27 mouse cellular contexts compared by ENCODE assay signal in the genomic region with DNA sequence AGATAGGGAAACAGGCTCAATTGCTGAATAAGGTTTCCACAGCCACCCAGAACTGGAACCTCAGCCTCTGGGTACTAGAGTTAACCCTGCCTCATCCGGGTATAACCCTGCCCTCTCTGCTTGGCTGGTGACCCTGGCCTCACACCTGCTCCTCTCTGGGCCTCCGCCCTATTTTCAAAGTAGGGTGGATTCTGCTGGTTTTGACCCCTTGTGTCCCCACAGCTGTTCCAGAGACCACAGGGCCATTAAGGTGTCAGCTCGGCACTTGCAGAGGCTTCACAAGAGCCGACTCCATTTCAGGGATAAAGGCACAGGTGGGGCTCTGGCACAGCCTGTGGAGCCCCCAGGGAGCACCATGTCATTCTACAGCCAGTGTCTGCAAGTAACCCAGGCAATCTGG. TPM values are rescaled to one million over a fixed set of nuclear protein-coding genes. Genes with fewer than 3 reads are reported as not detected.
DNase-seq lines count a peak whose midpoint lies in the region; ATAC-seq and TF ChIP-seq lines count a peak whose summit lies in the region.
"Had no signal": no experiment of that assay in that cellular context is flagged by ENCODE, and none has a peak within 500 bp of the region (broad histone marks: within the 10 kb centered on the region; RNA-seq: fewer than 3 reads in every experiment).

No protein-coding gene starts in this region.

- H3ac ChIP-seq in myocyte (ENCODE audit: control insufficient read depth, insufficient read length), result no peak overlapping the region

- no peak for TF ChIP-seq CTCF in kidney, adult 2 months (conservative IDR thresholded peaks at IDR 0.05; ENCODE audit: insufficient read depth, insufficient read length, low read depth, low read length)

- no peaks in the 10 kb centered on the region for H3K9me3 ChIP-seq in embryonic facial prominence, embryonic 14.5 days (ENCODE audit: control insufficient read depth, low read length)
- no peaks in the 10 kb centered on the region for H3K9me3 ChIP-seq in embryonic facial prominence, embryonic 10.5 days
- H3K9me3 ChIP-seq in ES-E14 (ENCODE audit: control insufficient read depth, insufficient read depth, low read depth, low read length), result no peaks in the 10 kb centered on the region
- H3K9me3 ChIP-seq: embryonic facial prominence, embryonic 13.5 days; forebrain, embryonic 10.5 days; forebrain, embryonic 13.5 days; heart, embryonic 10.5 days; hindbrain, embryonic 10.5 days had no signal

- no peak overlapping the region for H3K4me2 ChIP-seq in embryonic facial prominence, embryonic 14.5 days (ENCODE audit: low read depth, low read length)
- H3K4me2 ChIP-seq in myocyte (ENCODE audit: low read depth), result no peak overlapping the region
- H3K4me2 ChIP-seq: embryonic facial prominence, embryonic 13.5 days; forebrain, embryonic 13.5 days; hindbrain, embryonic 14.5 days had no signal

- no peaks in the 10 kb centered on the region for H3K4me1 ChIP-seq in embryonic facial prominence, embryonic 14.5 days (ENCODE audit: control insufficient read depth, insufficient read depth, low read length)
- H3K4me1 ChIP-seq in embryonic facial prominence, embryonic 10.5 days, result peaks cover 31% of the 10 kb centered on the region
- no peaks in the 10 kb centered on the region for H3K4me1 ChIP-seq in kidney, adult 2 months (ENCODE audit: control insufficient read depth, insufficient read depth, low read length)
- peaks cover 0 to 6% of the 10 kb centered on the region in 2 experiments; a peak in 1 of 4 replicates for H3K4me1 ChIP-seq in ES-E14 (ENCODE audit: control insufficient read depth in 2 of 2, insufficient read depth in 2 of 2, low read length in 2 of 2, poor library complexity in 1 of 2)
- H3K4me1 ChIP-seq: forebrain, embryonic 13.5 days had no signal

- no peaks in the 10 kb centered on the region for H3K79me2 ChIP-seq in myocyte (ENCODE audit: control insufficient read depth, insufficient read depth)

- no peak overlapping the region for H3K27ac ChIP-seq in embryonic facial prominence, embryonic 14.5 days (replicated peaks; ENCODE audit: low read depth, low read length)
- no peak overlapping the region for H3K27ac ChIP-seq in embryonic facial prominence, embryonic 10.5 days (replicated peaks)
- H3K27ac ChIP-seq in kidney, adult 2 months (ENCODE audit: insufficient read depth, low read depth, low read length), result peak overlapping the region; percentile 2; the same call in 1 of the 2 replicates
- H3K27ac ChIP-seq in ES-E14 (ENCODE audit: insufficient read depth, low read depth, low read length, poor library complexity, severe bottlenecking), result peak overlapping the region; percentile 22; the same call in 1 of the 2 replicates
- H3K27ac ChIP-seq: embryonic facial prominence, embryonic 13.5 days; forebrain, embryonic 13.5 days; heart, adult 2 months; heart, embryonic 10.5 days; hindbrain, embryonic 10.5 days; hindbrain, embryonic 14.5 days had no signal

- H3K9ac ChIP-seq in embryonic facial prominence, embryonic 14.5 days (ENCODE audit: low read depth, low read length), result no peak overlapping the region
- H3K9ac ChIP-seq in ES-E14 (ENCODE audit: insufficient read depth, low read depth, low read length, poor library complexity, severe bottlenecking), result no peak overlapping the region
- H3K9ac ChIP-seq: embryonic facial prominence, embryonic 13.5 days; forebrain, embryonic 13.5 days; hindbrain, embryonic 14.5 days had no signal

- no peak for ATAC-seq in embryonic facial prominence, embryonic 14.5 days (ENCODE audit: low read depth)
- ATAC-seq: activated CD4-positive, CD25-positive, alpha-beta regulatory T cell, adult 4 months; CD4-positive, CD25-positive, alpha-beta regulatory T cell, adult 4 months; forebrain, embryonic 13.5 days; forebrain, embryonic 16.5 days had no signal

- in situ Hi-C loops in ES-E14 (cut with MboI; ENCODE audit: low sequenced_read_pairs in 2 of 2, unreplicated experiment in 2 of 2), result no loop called here

- no peaks in the 10 kb centered on the region for H3K27me3 ChIP-seq in embryonic facial prominence, embryonic 14.5 days (replicated peaks; ENCODE audit: control insufficient read depth, insufficient read depth, low read length)
- H3K27me3 ChIP-seq in embryonic facial prominence, embryonic 10.5 days (replicated peaks; ENCODE audit: low read depth, poor library complexity, severe bottlenecking), result no peaks in the 10 kb centered on the region
- no peaks in the 10 kb centered on the region for H3K27me3 ChIP-seq in kidney, adult 2 months (replicated peaks; ENCODE audit: control insufficient read depth, insufficient read depth, low read length)
- no peaks in the 10 kb centered on the region for H3K27me3 ChIP-seq in myocyte (ENCODE audit: control insufficient read depth, insufficient read depth, insufficient read length)
- H3K27me3 ChIP-seq: embryonic facial prominence, embryonic 13.5 days; forebrain, embryonic 13.5 days had no signal

- H3K36me3 ChIP-seq in embryonic facial prominence, embryonic 14.5 days (ENCODE audit: control insufficient read depth, insufficient read depth, low read length), result no peaks in the 10 kb centered on the region
- H3K36me3 ChIP-seq in embryonic facial prominence, embryonic 10.5 days (replicated peaks), result no peaks in the 10 kb centered on the region
- no peaks in the 10 kb centered on the region for H3K36me3 ChIP-seq in kidney, adult 2 months (ENCODE audit: control insufficient read depth, insufficient read depth, low read length)
- H3K36me3 ChIP-seq in ES-E14 (ENCODE audit: control insufficient read depth, insufficient read depth, low read length, poor library complexity, severe bottlenecking) (no peaks in the 10 kb centered on the region), myocyte (ENCODE audit: control insufficient read depth, insufficient read depth) (no peaks in the 10 kb centered on the region)
- H3K36me3 ChIP-seq: embryonic facial prominence, embryonic 13.5 days; forebrain, embryonic 10.5 days; heart, embryonic 10.5 days; hindbrain, embryonic 10.5 days had no signal

- no peak for TF ChIP-seq POLR2A in kidney, adult 2 months (IDR thresholded peaks at IDR 0.05; ENCODE audit: low read depth, low read length)
- no peak for TF ChIP-seq POLR2A in myocyte (IDR thresholded peaks at IDR 0.05; ENCODE audit: insufficient read length, low read depth)

- H3K4me3 ChIP-seq in embryonic facial prominence, embryonic 14.5 days (ENCODE audit: low read depth, low read length), result no peak overlapping the region
- H3K4me3 ChIP-seq in embryonic facial prominence, embryonic 10.5 days, result no peak overlapping the region
- H3K4me3 ChIP-seq in kidney, adult 2 months (ENCODE audit: insufficient read depth, low read depth, low read length), result no peak overlapping the region
- no peak overlapping the region for H3K4me3 ChIP-seq in ES-E14 (ENCODE audit: insufficient read depth in 1 of 2, low read depth in 1 of 2, low read length in 2 of 2, poor library complexity in 1 of 2, severe bottlenecking in 1 of 2)
- no peak overlapping the region for H3K4me3 ChIP-seq in myocyte
- H3K4me3 ChIP-seq: embryonic facial prominence, embryonic 13.5 days; forebrain, embryonic 10.5 days; forebrain, embryonic 13.5 days; heart, adult 2 months; heart, embryonic 10.5 days; hindbrain, embryonic 10.5 days had no signal

- WGBS in embryonic facial prominence, embryonic 14.5 days, result 58% methylated on average over 4 of the region's 4 CpGs
- WGBS in embryonic facial prominence, embryonic 10.5 days, result 67% methylated on average over 4 of the region's 4 CpGs
- 55% methylated on average over 4 of the region's 4 CpGs for WGBS in kidney, adult 2 months

- DNase-seq in embryonic facial prominence, embryonic 14.5 days (ENCODE audit: low spot score), result peak; percentile 36
- DNase-seq in embryonic facial prominence, embryonic 10.5 days (ENCODE audit: low spot score), result no peak
- peak; percentile 23 for DNase-seq in kidney, adult 2 months
- no peak for DNase-seq in kidney, adult 18-20 months
- no peak for DNase-seq in ES-E14 (ENCODE audit: low read depth, low spot score)
- DNase-seq in lung, postnatal 4 days, result no peak
- no peak for DNase-seq in spleen, adult 18-20 months
- DNase-seq: adrenal gland, adult 8-10 months; adrenal gland, postnatal 36 days; cerebellum, postnatal 14 days; gastrocnemius, postnatal 10 days; gastrocnemius, postnatal 36 days; heart, adult 2 months; heart, postnatal 36 days had no signal

RNA-seq across cellular contexts. Expression of a gene that starts 4.7 kb away (rescaled TPM):
- 0.36 and 0.41 TPM in 2 replicates for polyA plus RNA-seq in embryonic facial prominence, embryonic 14.5 days (2014; fragmentation: Nextera tagmentation; extraction: Ambion mirVana)
- polyA plus RNA-seq in embryonic facial prominence, embryonic 10.5 days (2016; fragmentation: Nextera tagmentation; extraction: Ambion mirVana), result 1.6 and 2.0 TPM in 2 replicates
- 0.19 and 0.27 TPM in 2 replicates for polyA plus RNA-seq in kidney, adult 2 months (2012; rRNA removed)
- total RNA-seq in ES-E14 (2012; rRNA removed), result 0.16 TPM in 1 of 2 replicates, not detected in the other
- polyA plus RNA-seq in myocyte (2012; fragmentation: generic; extraction: Trizol), result 0.62 TPM
- total RNA-seq: common myeloid progenitor, adult 5-6 weeks; gastrocnemius, adult 18-20 months; granulocyte monocyte progenitor cell, adult 5-6 weeks; heart, postnatal 36 days had no signal

RNA-seq across cellular contexts. Expression of a gene that starts 11.9 kb away (rescaled TPM):
- polyA plus RNA-seq in embryonic facial prominence, embryonic 14.5 days (2014; fragmentation: Nextera tagmentation; extraction: Ambion mirVana), result 0.81 and 1.0 TPM in 2 replicates
- polyA plus RNA-seq in embryonic facial prominence, embryonic 10.5 days (2016; fragmentation: Nextera tagmentation; extraction: Ambion mirVana), result 0.13 and 0.25 TPM in 2 replicates
- 24.0 and 28.0 TPM in 2 replicates for polyA plus RNA-seq in kidney, adult 2 months (2012; rRNA removed)
- total RNA-seq in ES-E14 (2012; rRNA removed), result 0.09 TPM in 1 of 2 replicates, not detected in the other
- 5.8 TPM for polyA plus RNA-seq in myocyte (2012; fragmentation: generic; extraction: Trizol)
- total RNA-seq: common myeloid progenitor, adult 5-6 weeks had no signal
- polyA plus RNA-seq: activated CD4-positive, CD25-positive, alpha-beta regulatory T cell, adult 4 months had no signal

RNA-seq across cellular contexts. Expression of a gene that starts 21.7 kb away (rescaled TPM):
- polyA plus RNA-seq in embryonic facial prominence, embryonic 14.5 days (2014; fragmentation: Nextera tagmentation; extraction: Ambion mirVana), result 204 and 215 TPM in 2 replicates
- polyA plus RNA-seq in embryonic facial prominence, embryonic 10.5 days (2016; fragmentation: Nextera tagmentation; extraction: Ambion mirVana), result 39.3 and 50.2 TPM in 2 replicates
- polyA plus RNA-seq in kidney, adult 2 months (2012; rRNA removed), result 136 and 163 TPM in 2 replicates
- total RNA-seq in ES-E14 (2012; rRNA removed), result 43.8 and 50.3 TPM in 2 replicates
- 270 TPM for polyA plus RNA-seq in myocyte (2012; fragmentation: generic; extraction: Trizol)

RNA-seq across cellular contexts. Expression of a gene that starts 40.6 kb away (rescaled TPM):
- polyA plus RNA-seq in embryonic facial prominence, embryonic 14.5 days (2014; fragmentation: Nextera tagmentation; extraction: Ambion mirVana), result 37.1 and 40.3 TPM in 2 replicates
- polyA plus RNA-seq in embryonic facial prominence, embryonic 10.5 days (2016; fragmentation: Nextera tagmentation; extraction: Ambion mirVana), result 37.6 and 40.2 TPM in 2 replicates
- polyA plus RNA-seq in kidney, adult 2 months (2012; rRNA removed), result 48.9 and 49.4 TPM in 2 replicates
- total RNA-seq in ES-E14 (2012; rRNA removed), result 9.3 and 15.5 TPM in 2 replicates
- polyA plus RNA-seq in myocyte (2012; fragmentation: generic; extraction: Trizol), result 47.2 TPM

RNA-seq across cellular contexts. Expression of a gene that starts 47.7 kb away (rescaled TPM):
- 100 and 116 TPM in 2 replicates for polyA plus RNA-seq in embryonic facial prominence, embryonic 14.5 days (2014; fragmentation: Nextera tagmentation; extraction: Ambion mirVana)
- polyA plus RNA-seq in embryonic facial prominence, embryonic 10.5 days (2016; fragmentation: Nextera tagmentation; extraction: Ambion mirVana), result 40.5 and 42.6 TPM in 2 replicates
- 52.3 and 57.2 TPM in 2 replicates for polyA plus RNA-seq in kidney, adult 2 months (2012; rRNA removed)
- total RNA-seq in ES-E14 (2012; rRNA removed), result 17.3 and 19.0 TPM in 2 replicates
- polyA plus RNA-seq in myocyte (2012; fragmentation: generic; extraction: Trizol), result 141 TPM

Comparison
In these comparisons a context has a peak if more than half of its experiments do, and no peak if none do; other contexts are left out.
1. DNase-seq: peak in embryonic facial prominence, embryonic 14.5 days (single experiment) and kidney, adult 2 months (single experiment); none in embryonic facial prominence, embryonic 10.5 days (single experiment), kidney, adult 18-20 months (single experiment), ES-E14 (single experiment), lung, postnatal 4 days (0 of 2) and spleen, adult 18-20 months (0 of 2).
2. H3K27ac ChIP-seq: peak in kidney, adult 2 months (single experiment) and ES-E14 (single experiment); none in embryonic facial prominence, embryonic 14.5 days (single experiment) and embryonic facial prominence, embryonic 10.5 days (single experiment).